Mouse (Mus musculus) spleen, adult 2 months (tissue): Measurements from ENCODE around the gene Ccdc85a.

ENCODE experiments used
- CTCF ChIP-seq: fragments of 200-500 bp; IDR thresholded peaks from 2 replicates; pipeline ENCODE4 v1.5.1; 2011; ENCODE audit warnings: mild to moderate bottlenecking, inconsistent platforms; ENCODE audit not compliant: insufficient read depth, insufficient read length, insufficient replicate concordance; ENCODE audit errors: extremely low read depth
- POLR2A ChIP-seq: fragments of 200-500 bp; IDR thresholded peaks from 2 replicates; pipeline ENCODE4 v1.6.1; 2011; ENCODE audit warnings: low read depth, low read length, inconsistent platforms

GRCm38 (mm10) chr11:28439877-28440276 is 144.2 kb downstream of the Ccdc85a start:
- TF ChIP-seq CTCF (no peak), POLR2A (no peak)
